Mouse (Mus musculus) lung, embryonic 16.5 days (tissue): ENCODE data around the gene Irf2bpl. TPM values are rescaled to one million over a fixed set of nuclear protein-coding genes. Genes with fewer than 3 reads are reported as not detected.

Experiments
- ATAC-seq: fragments of 200-750 bp; cut with Nextera tagmentation; 2 replicates; pipeline ENCODE4 v1.8.0; 2017; ENCODE audit warnings: low read depth, mild to moderate bottlenecking, moderate library complexity
- H3K27ac ChIP-seq: fragments of 300-500 bp; sonication (generic); 2 replicates; pipeline ENCODE4 v1.5.1; 2014; ENCODE audit warnings: mild to moderate bottlenecking, control low read depth, low read length
- H3K27me3 ChIP-seq: fragments of 300-500 bp; sonication (generic); 2 replicates; pipeline ENCODE4 v1.6.1; 2014; ENCODE audit warnings: low read depth, low read length, mixed read lengths; ENCODE audit not compliant: control insufficient read depth, insufficient read depth
- H3K36me3 ChIP-seq: fragments of 300-500 bp; sonication (generic); 2 replicates; pipeline ENCODE4 v1.6.1; 2014; ENCODE audit warnings: low read length; ENCODE audit not compliant: control insufficient read depth, insufficient read depth
- H3K4me1 ChIP-seq: fragments of 300-500 bp; sonication (generic); replicated peaks from 2 replicates; pipeline ENCODE4 v1.6.1; 2014; ENCODE audit warnings: low read length, mixed read lengths; ENCODE audit not compliant: control insufficient read depth, insufficient read depth
- H3K4me2 ChIP-seq: fragments of 300-500 bp; sonication (generic); 2 replicates; pipeline ENCODE4 v1.6.1; 2014; ENCODE audit warnings: low read depth, low read length, control low read depth
- H3K4me3 ChIP-seq: fragments of 300-500 bp; sonication (generic); 2 replicates; pipeline ENCODE4 v1.5.1; 2014; ENCODE audit warnings: mild to moderate bottlenecking, low read length, control low read depth
- H3K9ac ChIP-seq: fragments of 300-500 bp; sonication (generic); 2 replicates; pipeline ENCODE4 v1.6.1; 2014; ENCODE audit warnings: low read length, control low read depth
- H3K9me3 ChIP-seq: fragments of 300-500 bp; sonication (generic); 2 replicates; pipeline ENCODE4 v1.6.1; 2016; ENCODE audit warnings: low read length; ENCODE audit not compliant: control insufficient read depth
- WGBS: fragments of 180-500 bp; shearing (Covaris S2); extraction: QIAGEN DNeasy Blood & Tissue Kit; methylation state at CpG from one replicate; pipeline ENCODE4 v1.1.7; 2014; 5-methylcytosine and 5-hydroxymethylcytosine counted together
- polyA plus RNA-seq: library from polyadenylated mRNA; unstranded; fragments of >200 nt; fragmentation: Nextera tagmentation; extraction: Ambion mirVana; gene quantifications from 2 replicates; pipeline ENCODE4 v1.2.1, GENCODE M21; 2015

The Irf2bpl gene
- polyA plus RNA-seq, 1 experiment from 2014 or later = 34.2 TPM

- Histone ChIP-seq H3K4me2 (no peak overlapping the region), H3K4me3 (no peak overlapping the region), H3K4me1 (peaks cover 15% of the 10 kb centered on the region), H3K27me3 (no peaks in the 10 kb centered on the region), H3K27ac (no peak overlapping the region), H3K9me3 (no peaks in the 10 kb centered on the region), H3K9ac (no peak overlapping the region), H3K36me3 (no peaks in the 10 kb centered on the region)
- no peak for ATAC-seq
- 95% methylated on average over 3 of the region's 3 CpGs for WGBS
Measured at GRCm38 (mm10) chr12:86870996-86871395, 13.6 kb downstream of the Irf2bpl start.

- Histone ChIP-seq H3K27me3 (no peaks in the 10 kb centered on the region), H3K27ac (no peak overlapping the region), H3K36me3 (no peaks in the 10 kb centered on the region), H3K9ac (no peak overlapping the region), H3K4me2 (no peak overlapping the region), H3K9me3 (no peaks in the 10 kb centered on the region), H3K4me3 (no peak overlapping the region), H3K4me1 (peaks cover 15% of the 10 kb centered on the region)
- no peak for ATAC-seq
- 86% methylated on average over 5 of the region's 6 CpGs for WGBS
Measured at GRCm38 (mm10) chr12:86869761-86870160, 14.8 kb downstream of the Irf2bpl start.

GRCm38 (mm10) chr12:86867271-86868223, 17.1 kb downstream of the Irf2bpl start:
- 31% methylated on average over 14 of the region's 14 CpGs for WGBS
- Histone ChIP-seq H3K36me3 (no peaks in the 10 kb centered on the region), H3K27ac (peak overlapping the region; percentile 92), H3K4me1 (peaks cover 12% of the 10 kb centered on the region), H3K27me3 (no peaks in the 10 kb centered on the region), H3K9me3 (no peaks in the 10 kb centered on the region), H3K4me2 (peak overlapping the region; percentile 29), H3K9ac (peak overlapping the region; percentile 58), H3K4me3 (no peak overlapping the region)
- ATAC-seq = peak; percentile 80

GRCm38 (mm10) chr12:86864316-86865020, 20.1 kb downstream of the Irf2bpl start:
- Histone ChIP-seq H3K36me3 (no peaks in the 10 kb centered on the region), H3K9ac (no peak overlapping the region), H3K4me1 (peaks cover 22% of the 10 kb centered on the region), H3K9me3 (no peaks in the 10 kb centered on the region), H3K4me2 (no peak overlapping the region), H3K4me3 (no peak overlapping the region), H3K27me3 (no peaks in the 10 kb centered on the region), H3K27ac (no peak overlapping the region)
- no peak for ATAC-seq
- WGBS = 72% methylated on average over 5 of the region's 5 CpGs

GRCm38 (mm10) chr12:86859924-86860790, 24.4 kb downstream of the Irf2bpl start:
- Histone ChIP-seq H3K36me3 (no peaks in the 10 kb centered on the region), H3K4me1 (peaks cover 26% of the 10 kb centered on the region), H3K4me2 (no peak overlapping the region), H3K27ac (peak overlapping the region; percentile 72), H3K27me3 (no peaks in the 10 kb centered on the region), H3K9ac (peak overlapping the region; percentile 21), H3K4me3 (no peak overlapping the region), H3K9me3 (no peaks in the 10 kb centered on the region)
- ATAC-seq = peak; percentile 25; the same call in 1 of the 2 replicates
- 32% methylated on average over 10 of the region's 10 CpGs for WGBS

- peak; percentile 57; the same call in 1 of the 2 replicates for ATAC-seq
- Histone ChIP-seq H3K9ac (no peak overlapping the region), H3K9me3 (no peaks in the 10 kb centered on the region), H3K27me3 (no peaks in the 10 kb centered on the region), H3K4me3 (no peak overlapping the region), H3K27ac (peak overlapping the region; percentile 72), H3K4me1 (peaks cover 27% of the 10 kb centered on the region), H3K4me2 (no peak overlapping the region), H3K36me3 (no peaks in the 10 kb centered on the region)
- WGBS = 51% methylated on average over 6 of the region's 6 CpGs
Measured at GRCm38 (mm10) chr12:86858983-86859872, 25.4 kb downstream of the Irf2bpl start.

GRCm38 (mm10) chr12:86858498-86858897, 26.1 kb downstream of the Irf2bpl start:
- no peak overlapping the region for H3K9ac ChIP-seq
- H3K27me3 ChIP-seq = no peaks in the 10 kb centered on the region
- no peak overlapping the region for H3K4me2 ChIP-seq
- H3K27ac ChIP-seq = peak overlapping the region; percentile 72
- 93% methylated on average over 4 of the region's 4 CpGs for WGBS
- no peaks in the 10 kb centered on the region for H3K36me3 ChIP-seq
- no peak for ATAC-seq
- peaks cover 27% of the 10 kb centered on the region for H3K4me1 ChIP-seq
- H3K4me3 ChIP-seq = no peak overlapping the region
- H3K9me3 ChIP-seq = no peaks in the 10 kb centered on the region

GRCm38 (mm10) chr12:86857290-86857689, 27.3 kb downstream of the Irf2bpl start:
- ATAC-seq = no peak
- Histone ChIP-seq H3K27me3 (no peaks in the 10 kb centered on the region), H3K36me3 (no peaks in the 10 kb centered on the region), H3K27ac (no peak overlapping the region), H3K4me2 (no peak overlapping the region), H3K4me1 (peaks cover 27% of the 10 kb centered on the region), H3K4me3 (no peak overlapping the region), H3K9ac (no peak overlapping the region), H3K9me3 (no peaks in the 10 kb centered on the region)
- 78% methylated on average over 7 of the region's 8 CpGs for WGBS
